Mouse (Mus musculus): ENCODE measurements around the gene Melk.

GRCm38 (mm10) chr4:44361670-44362069, 61.0 kb downstream of the Melk start:
- no peak for TF ChIP-seq GATA1 (IDR thresholded peaks at IDR 0.05; ENCODE audit: borderline replicate concordance, low read length)
- TF ChIP-seq FLI1 (IDR thresholded peaks at IDR 0.05; ENCODE audit: low read length), result no peak

Measured in megakaryocyte, embryonic 14.5 days (primary cell).